8 mouse cellular contexts compared by ENCODE assay signal in the genomic region with DNA sequence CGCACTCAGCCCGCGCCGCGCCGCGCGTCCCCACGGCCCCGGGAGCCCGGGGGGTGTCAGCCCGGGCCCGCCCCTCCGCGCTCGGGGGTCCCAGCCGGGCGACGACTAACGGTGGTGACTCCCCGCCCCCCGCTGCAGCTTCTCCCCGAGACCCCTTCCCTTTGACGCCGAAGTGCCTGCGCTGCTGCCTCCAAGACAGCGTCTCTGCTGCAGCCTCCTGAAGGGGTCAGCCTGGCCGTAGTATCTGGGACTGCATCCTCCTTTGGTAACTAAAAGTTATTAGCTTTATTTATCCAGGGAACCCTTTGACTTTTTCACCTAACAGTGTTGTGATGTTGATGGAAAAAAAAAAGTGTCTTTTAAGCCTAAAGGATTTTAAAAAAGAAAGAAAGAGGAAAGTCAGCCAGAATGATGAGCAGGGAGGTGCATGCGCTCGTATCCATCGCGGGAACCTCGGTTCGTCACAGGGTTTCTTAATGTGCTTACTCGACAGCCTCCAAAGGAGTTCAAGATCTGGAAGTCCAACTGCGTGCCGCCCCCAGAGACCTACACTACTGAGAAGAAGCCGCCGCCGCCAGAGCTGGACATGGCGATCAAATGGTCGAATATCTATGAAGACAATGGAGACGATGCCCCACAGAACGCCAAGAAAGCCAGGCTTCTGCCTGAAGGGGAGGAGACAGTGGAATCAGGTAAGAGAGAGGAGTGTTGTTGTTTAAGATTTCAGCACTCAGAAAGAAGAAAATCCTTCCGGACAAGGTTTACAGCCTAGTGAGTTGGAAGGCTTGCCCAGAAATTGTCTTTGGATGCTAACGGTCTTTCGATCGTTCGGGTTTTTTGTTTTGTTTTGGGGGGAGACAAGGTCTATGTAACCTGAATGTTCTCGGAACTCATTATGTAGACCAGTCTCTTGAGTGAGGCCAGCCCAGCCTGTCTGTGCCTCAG. TPM values are rescaled to one million over a fixed set of nuclear protein-coding genes. Genes with fewer than 3 reads are reported as not detected.
DNase-seq lines count a peak whose midpoint lies in the region; ATAC-seq lines count a peak whose summit lies in the region.

No protein-coding gene starts in this region.

- 16% methylated on average over 50 of the region's 50 CpGs for WGBS in heart, embryonic 14.5 days
- WGBS in limb, embryonic 15.5 days, result 21% methylated on average over 48 of the region's 50 CpGs

- H3K4me1 ChIP-seq in heart, embryonic 14.5 days (ENCODE audit: control insufficient read depth in 2 of 2, insufficient read depth in 2 of 2, low read length in 2 of 2), result peaks cover 13 to 23% of the 10 kb centered on the region in 2 experiments
- peaks cover 22% of the 10 kb centered on the region for H3K4me1 ChIP-seq in limb, embryonic 15.5 days

- H3K4me3 ChIP-seq in heart, embryonic 14.5 days (ENCODE audit: control insufficient read depth in 1 of 2, insufficient read depth in 1 of 2, low read depth in 1 of 2, low read length in 2 of 2), result peak overlapping the region; percentile 79 to 99
- peak overlapping the region; percentile 98 for H3K4me3 ChIP-seq in limb, embryonic 15.5 days

- peak overlapping the region; percentile 97 for H3K9ac ChIP-seq in heart, embryonic 14.5 days (ENCODE audit: low read length)
- peak overlapping the region; percentile 80 for H3K9ac ChIP-seq in limb, embryonic 15.5 days

- no peak; the same call in 1 of the 2 replicates for ATAC-seq in heart, embryonic 14.5 days (ENCODE audit: insufficient number of reproducible peaks, insufficient read depth, low FRiP score, low read depth)
- ATAC-seq in limb, embryonic 15.5 days (ENCODE audit: insufficient number of reproducible peaks, low FRiP score, low TSS enrichment, low read depth), result no peak
- ATAC-seq in activated CD4-positive, CD25-positive, alpha-beta regulatory T cell, adult 4 months, result no peak

- H3K9me3 ChIP-seq in heart, embryonic 14.5 days (ENCODE audit: control insufficient read depth, low read length), result no peaks in the 10 kb centered on the region
- H3K9me3 ChIP-seq in limb, embryonic 15.5 days, result no peaks in the 10 kb centered on the region

- peak; percentile 15 for DNase-seq in adrenal gland, postnatal 25 days
- no peak for DNase-seq in adrenal gland, postnatal 36 days
- DNase-seq in right cerebral cortex, postnatal 4 days, result peak; percentile 21
- no peak for DNase-seq in right cerebral cortex, adult 2 months (ENCODE audit: low spot score in 2 of 2)
- peak; percentile 47 for DNase-seq in retina, embryonic 14.5 days (ENCODE audit: low spot score)

- peaks cover 49% of the 10 kb centered on the region for H3K36me3 ChIP-seq in heart, embryonic 14.5 days (ENCODE audit: control insufficient read depth, insufficient read depth, low read length)
- H3K36me3 ChIP-seq in limb, embryonic 15.5 days, result peaks cover 27% of the 10 kb centered on the region

- H3K4me2 ChIP-seq in heart, embryonic 14.5 days (ENCODE audit: low read length), result peak overlapping the region; percentile 88
- H3K4me2 ChIP-seq in limb, embryonic 15.5 days, result peak overlapping the region; percentile 56

- H3K27ac ChIP-seq in heart, embryonic 14.5 days (replicated peaks in 1 of 2; ENCODE audit: control insufficient read depth in 1 of 2, insufficient read depth in 1 of 2, low read depth in 2 of 2, low read length in 2 of 2), result peak overlapping the region in 1 of 2 experiments; percentile 58; a peak in 2 of 4 replicates
- H3K27ac ChIP-seq in limb, embryonic 15.5 days, result peak overlapping the region; percentile 71

- no peaks in the 10 kb centered on the region for H3K27me3 ChIP-seq in heart, embryonic 14.5 days (ENCODE audit: control insufficient read depth, insufficient read depth, low read length)
- no peaks in the 10 kb centered on the region for H3K27me3 ChIP-seq in limb, embryonic 15.5 days

RNA-seq across cellular contexts. Expression of a gene that starts 0.9 kb away (rescaled TPM):
- total RNA-seq in adrenal gland, postnatal 25 days (2021), result 23.7 and 28.7 TPM in 2 replicates
- total RNA-seq in adrenal gland, postnatal 36 days (2021), result 10 to 100 TPM; 22.3 to 22.8 TPM
- polyA plus RNA-seq in heart, embryonic 14.5 days (2014; fragmentation: Nextera tagmentation; extraction: Ambion mirVana), result 36.9 and 43.1 TPM in 2 replicates
- 43.2 and 45.7 TPM in 2 replicates for polyA plus RNA-seq in limb, embryonic 15.5 days (2015; fragmentation: Nextera tagmentation; extraction: Ambion mirVana)
- 10 to 100 TPM; 14.2 to 21.6 TPM for polyA plus RNA-seq in activated CD4-positive, CD25-positive, alpha-beta regulatory T cell, adult 4 months (2017; shearing (Covaris generic))

RNA-seq across cellular contexts. Expression of a gene that starts 16.1 kb away (rescaled TPM):
- 24.5 and 25.1 TPM in 2 replicates for total RNA-seq in adrenal gland, postnatal 25 days (2021)
- total RNA-seq in adrenal gland, postnatal 36 days (2021), result 10 to 100 TPM; 26.5 to 27.9 TPM
- 40.2 and 44.0 TPM in 2 replicates for polyA plus RNA-seq in heart, embryonic 14.5 days (2014; fragmentation: Nextera tagmentation; extraction: Ambion mirVana)
- polyA plus RNA-seq in limb, embryonic 15.5 days (2015; fragmentation: Nextera tagmentation; extraction: Ambion mirVana), result 50.2 and 53.7 TPM in 2 replicates
- polyA plus RNA-seq in activated CD4-positive, CD25-positive, alpha-beta regulatory T cell, adult 4 months (2017; shearing (Covaris generic)), result 10 to 100 TPM; 51.9 to 53.0 TPM

RNA-seq across cellular contexts. Expression of a gene that starts 49.0 kb away (rescaled TPM):
- 7.9 and 9.2 TPM in 2 replicates for total RNA-seq in adrenal gland, postnatal 25 days (2021)
- total RNA-seq in adrenal gland, postnatal 36 days (2021), result 1 to 10 TPM; 6.0 to 7.7 TPM
- 12.7 and 12.8 TPM in 2 replicates for polyA plus RNA-seq in heart, embryonic 14.5 days (2014; fragmentation: Nextera tagmentation; extraction: Ambion mirVana)
- 1.7 and 1.8 TPM in 2 replicates for polyA plus RNA-seq in limb, embryonic 15.5 days (2015; fragmentation: Nextera tagmentation; extraction: Ambion mirVana)
- polyA plus RNA-seq in activated CD4-positive, CD25-positive, alpha-beta regulatory T cell, adult 4 months (2017; shearing (Covaris generic)), result not detected

Comparison
In these comparisons a context has a peak if more than half of its experiments do, and no peak if none do; other contexts are left out.
1. DNase-seq: peak in adrenal gland, postnatal 25 days (single experiment), right cerebral cortex, postnatal 4 days (single experiment) and retina, embryonic 14.5 days (single experiment); none in adrenal gland, postnatal 36 days (0 of 2) and right cerebral cortex, adult 2 months (0 of 2).